Mouse (Mus musculus) lung, adult 2 months (tissue): ENCODE data around the gene Alcam.

Experiments used
- CTCF ChIP-seq: fragments of 200-500 bp; IDR thresholded peaks from 2 replicates; pipeline ENCODE4 v1.5.1; 2011; ENCODE audit warnings: mild to moderate bottlenecking, low read length, control low read depth; ENCODE audit not compliant: insufficient read depth
- POLR2A ChIP-seq: fragments of 200-500 bp; IDR thresholded peaks from 2 replicates; pipeline ENCODE4 v1.6.1; 2011; ENCODE audit warnings: low read depth, mild to moderate bottlenecking, control low read depth, low read length, borderline replicate concordance; ENCODE audit errors: extremely low read depth

DNA sequence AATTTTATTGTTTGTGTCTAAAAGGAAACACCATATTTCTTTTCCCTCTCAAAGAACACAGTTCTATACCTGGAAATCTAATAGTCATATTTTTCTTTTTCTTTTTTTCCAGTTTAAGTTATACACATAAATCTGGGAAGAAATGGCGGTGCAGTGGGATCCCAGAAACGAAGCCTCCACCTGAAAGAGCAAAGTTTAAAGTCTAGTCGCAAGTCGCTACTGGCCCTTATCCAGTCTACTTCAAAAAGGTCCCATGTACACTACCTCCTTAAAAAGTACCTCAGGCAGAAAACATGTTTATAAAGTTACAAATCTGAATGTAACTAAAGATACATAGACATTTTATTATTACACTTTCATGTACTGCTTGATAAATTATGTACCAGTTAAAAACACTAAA is 203.7 kb downstream of the Alcam start:
- TF ChIP-seq CTCF (no peak), POLR2A (no peak)
